Mouse (Mus musculus): Measurements from ENCODE around the gene Tmigd1. TPM values are rescaled to one million over a fixed set of nuclear protein-coding genes. Genes with fewer than 3 reads are reported as not detected.
A peak's percentile ranks its signal among the peaks of the same experiment; 100 is the strongest.
"Not testable (repeated sequence)": the region's sequence is repeated elsewhere in the genome, so short reads cannot be mapped to it uniquely, and the experiment has no call there.

The Tmigd1 gene
- polyA plus RNA-seq, 1 experiment from 2014 or later, result not detected

DNA sequence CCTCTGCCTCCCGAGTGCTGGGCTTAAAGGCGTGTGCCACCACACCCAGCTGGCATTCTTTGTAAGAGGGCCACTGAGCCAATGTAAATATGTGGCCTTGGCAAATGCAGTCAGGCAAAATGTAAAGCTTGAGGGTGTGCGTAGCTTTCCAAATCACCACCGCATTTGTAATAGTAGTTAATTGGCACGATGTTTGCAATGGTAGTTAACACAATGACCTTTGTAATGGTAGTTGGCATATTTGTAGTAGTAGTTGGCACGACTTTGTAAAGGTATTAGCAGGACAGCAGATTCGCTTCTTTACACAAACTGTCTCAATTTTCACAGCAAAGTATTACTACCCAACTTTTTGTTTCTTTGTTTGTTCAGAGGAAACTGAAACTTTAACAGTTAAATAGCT, 6.7 kb downstream of the Tmigd1 start:
- Histone ChIP-seq H3K9me3 (no peaks in the 10 kb centered on the region), H3K27me3 (ENCODE audit: poor library complexity, severe bottlenecking) (no peaks in the 10 kb centered on the region), H3K27ac (no peak overlapping the region), H3K36me3 (replicated peaks) (no peaks in the 10 kb centered on the region), H3K4me1 (peaks cover 17% of the 10 kb centered on the region), H3K4me3 (no peak overlapping the region)
- 91% methylated on average over 7 of the region's 7 CpGs for WGBS
- DNase-seq (ENCODE audit: extremely low spot score, low spot score), result no peak

DNA sequence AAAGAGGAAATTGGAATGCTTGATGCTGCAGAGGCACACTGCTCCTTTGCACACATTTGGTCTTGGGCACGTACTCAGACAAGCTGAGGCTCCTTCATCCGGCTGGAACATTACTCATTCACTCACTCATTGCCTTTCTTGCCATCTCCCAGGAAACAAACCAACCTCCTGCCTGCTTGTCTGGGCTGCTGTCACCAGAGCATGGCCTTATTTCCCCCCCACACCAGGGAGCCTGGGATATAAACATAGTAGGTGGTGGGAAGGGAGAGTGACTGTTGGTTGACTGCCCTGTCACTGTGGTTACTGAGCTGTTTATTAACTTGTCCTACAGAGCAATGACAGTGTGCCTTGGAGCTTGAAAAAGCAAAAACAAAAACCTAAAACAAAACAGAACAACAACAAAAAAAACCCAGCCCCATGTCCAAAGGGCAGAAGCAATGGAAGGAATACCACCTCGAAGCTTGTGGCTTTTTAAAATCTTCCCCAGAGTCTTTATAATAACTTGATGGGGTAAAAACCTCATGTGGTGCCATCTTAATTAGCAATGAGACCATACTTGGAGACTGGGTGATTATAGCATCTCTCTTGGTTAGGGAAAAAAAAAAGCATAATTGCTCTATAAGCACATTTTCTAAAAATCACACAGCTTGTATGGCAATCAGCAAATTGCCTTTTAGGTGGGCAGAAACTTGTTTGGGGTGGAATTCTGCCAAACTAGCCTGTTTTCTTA, 9.5 kb downstream of the Tmigd1 start:
- H3K27me3 ChIP-seq (ENCODE audit: poor library complexity, severe bottlenecking), result no peaks in the 10 kb centered on the region
- no peaks in the 10 kb centered on the region for H3K9me3 ChIP-seq
- no peak for DNase-seq (ENCODE audit: extremely low spot score, low spot score)
- no peaks in the 10 kb centered on the region for H3K36me3 ChIP-seq (replicated peaks)
- H3K27ac ChIP-seq, result no peak overlapping the region
- H3K4me1 ChIP-seq, result peaks cover 25% of the 10 kb centered on the region
- 64% methylated on average over 3 of the region's 3 CpGs for WGBS
- no peak overlapping the region for H3K4me3 ChIP-seq

DNA sequence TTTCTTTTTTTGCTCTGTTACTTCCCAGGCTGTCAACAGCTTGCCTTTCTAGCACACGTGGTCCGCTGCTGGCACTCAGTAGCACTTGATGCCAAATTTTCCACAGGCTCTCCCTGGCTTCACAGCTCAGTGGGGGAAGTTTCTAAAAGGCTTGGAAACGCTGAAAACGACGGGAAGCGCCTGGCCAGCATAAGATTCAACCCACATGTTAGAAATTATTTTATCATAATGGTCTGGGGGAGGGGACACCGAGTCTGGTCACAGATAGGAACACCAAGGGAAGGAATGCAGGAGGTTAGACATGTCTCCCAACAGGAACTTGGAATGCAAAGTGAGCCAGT, 10.1 kb downstream of the Tmigd1 start:
- DNase-seq (ENCODE audit: extremely low spot score, low spot score), result no peak
- WGBS, result 72% methylated on average over 7 of the region's 7 CpGs
- H3K27ac ChIP-seq, result no peak overlapping the region

DNA sequence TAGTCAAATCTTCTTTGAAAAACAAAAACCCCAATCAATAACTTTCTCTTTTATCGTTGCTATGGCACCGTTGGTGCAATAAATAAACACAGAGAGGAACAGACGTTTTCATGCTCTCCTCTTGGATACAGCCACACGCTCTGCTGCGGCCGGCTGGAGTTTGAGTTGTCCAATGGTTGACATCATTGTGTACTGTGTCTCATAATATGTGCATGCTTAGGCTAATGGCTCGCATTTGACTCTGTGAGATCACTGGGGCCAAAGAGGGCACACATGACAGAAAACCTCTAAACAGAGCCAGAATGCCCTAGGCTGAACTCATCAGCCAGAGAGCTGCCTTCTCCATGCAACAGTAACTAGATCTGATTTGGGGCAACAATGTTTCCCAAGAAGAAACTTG, 12.4 kb downstream of the Tmigd1 start:
- WGBS, result 85% methylated on average over 7 of the region's 7 CpGs

More for the DNA sequence above, 10.1 kb downstream of the Tmigd1 start:
- Histone ChIP-seq H3K4me1 (peaks cover 30% of the 10 kb centered on the region), H3K27me3 (ENCODE audit: poor library complexity, severe bottlenecking) (no peaks in the 10 kb centered on the region), H3K36me3 (replicated peaks) (no peaks in the 10 kb centered on the region), H3K4me3 (no peak overlapping the region), H3K9me3 (no peaks in the 10 kb centered on the region)

DNA sequence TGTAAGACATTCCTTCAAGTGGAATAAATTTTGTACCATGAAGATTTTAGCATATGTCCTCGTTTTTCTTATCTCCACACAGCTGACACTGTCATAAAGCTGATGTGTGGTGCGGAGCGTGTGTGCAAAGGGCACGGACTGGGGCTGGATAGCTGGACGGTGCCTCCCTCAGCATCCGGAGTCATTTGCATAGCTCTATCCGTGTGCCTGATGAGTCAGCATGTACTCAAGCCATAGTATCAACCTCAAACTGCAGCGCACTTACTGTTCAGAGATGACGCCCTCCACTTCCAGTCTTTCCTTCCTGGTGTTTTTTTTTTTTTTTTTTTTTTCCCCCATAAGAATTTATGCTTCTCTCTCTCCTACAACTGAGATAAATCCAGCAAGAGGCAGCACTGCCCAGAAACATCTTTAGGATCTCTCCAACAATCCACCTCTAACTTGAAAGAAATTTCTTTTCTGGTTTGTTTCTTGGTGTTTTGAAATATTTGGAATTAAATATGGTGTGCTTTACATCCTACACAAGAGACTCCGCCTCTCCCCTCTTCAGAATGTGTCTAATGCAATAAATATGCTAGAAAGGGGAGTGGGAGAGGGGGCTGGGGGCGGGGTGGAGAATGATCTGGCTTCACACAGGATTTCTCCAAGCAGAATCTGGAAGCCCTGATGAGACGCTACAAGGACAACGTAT, 14.7 kb downstream of the Tmigd1 start:
- no peak overlapping the region for H3K27ac ChIP-seq

More for the DNA sequence above, 12.4 kb downstream of the Tmigd1 start:
- Histone ChIP-seq H3K9me3 (no peaks in the 10 kb centered on the region), H3K27me3 (ENCODE audit: poor library complexity, severe bottlenecking) (no peaks in the 10 kb centered on the region), H3K27ac (no peak overlapping the region), H3K4me1 (peaks cover 37% of the 10 kb centered on the region), H3K36me3 (replicated peaks) (no peaks in the 10 kb centered on the region), H3K4me3 (no peak overlapping the region)
- DNase-seq (ENCODE audit: extremely low spot score, low spot score), result no peak

DNA sequence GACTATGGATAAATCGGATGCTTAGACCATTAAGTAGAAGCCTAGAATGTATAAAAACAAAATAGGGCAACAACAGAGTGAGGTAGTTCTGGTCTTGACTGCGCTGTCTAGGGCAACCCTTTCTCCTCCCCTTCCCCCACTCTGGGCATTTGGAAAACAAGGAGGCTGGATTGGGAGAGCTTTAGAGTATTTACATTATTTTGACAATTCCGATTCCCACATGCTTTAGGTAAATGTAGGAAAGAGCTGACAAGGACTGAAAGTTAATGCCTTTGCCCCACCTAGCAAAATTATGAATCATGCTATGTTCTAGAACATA, 15.2 kb downstream of the Tmigd1 start:
- Histone ChIP-seq H3K36me3 (replicated peaks) (no peaks in the 10 kb centered on the region), H3K27ac (peak overlapping the region; percentile 41; the same call in 1 of the 2 replicates), H3K9me3 (no peaks in the 10 kb centered on the region), H3K4me3 (no peak overlapping the region), H3K27me3 (ENCODE audit: poor library complexity, severe bottlenecking) (no peaks in the 10 kb centered on the region), H3K4me1 (peaks cover 31% of the 10 kb centered on the region)
- WGBS, result 50% methylated on average over 3 of the region's 3 CpGs
- DNase-seq (ENCODE audit: extremely low spot score, low spot score), result no peak

More for the DNA sequence above, 14.7 kb downstream of the Tmigd1 start:
- Histone ChIP-seq H3K4me1 (peaks cover 35% of the 10 kb centered on the region), H3K27me3 (ENCODE audit: poor library complexity, severe bottlenecking) (no peaks in the 10 kb centered on the region), H3K4me3 (no peak overlapping the region), H3K36me3 (replicated peaks) (no peaks in the 10 kb centered on the region), H3K9me3 (no peaks in the 10 kb centered on the region)
- WGBS, result 48% methylated on average over 13 of the region's 13 CpGs
- DNase-seq (ENCODE audit: extremely low spot score, low spot score), result no peak

DNA sequence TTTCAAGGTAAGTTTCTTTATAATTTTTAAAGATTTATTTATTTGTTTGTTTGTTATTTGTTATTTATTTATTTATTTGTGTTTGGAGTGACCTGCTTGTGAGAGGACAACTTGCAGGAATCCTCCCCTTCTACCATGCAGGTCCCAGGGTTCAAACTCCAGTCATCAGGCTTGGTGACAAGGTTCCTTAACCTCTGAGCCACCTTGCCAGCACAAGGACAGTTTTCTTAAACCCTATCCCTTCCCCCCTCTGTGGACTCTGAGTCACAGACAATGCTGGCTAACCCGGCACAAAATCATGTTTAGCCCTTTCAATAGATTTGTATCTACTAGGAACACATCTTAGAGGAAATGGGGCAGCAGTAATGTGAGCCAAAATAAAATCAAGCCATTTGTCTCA, 18.6 kb downstream of the Tmigd1 start:
- no peak for DNase-seq (ENCODE audit: extremely low spot score, low spot score)
- 73% methylated on average over 1 of the region's 1 CpGs for WGBS
- Histone ChIP-seq H3K36me3 (replicated peaks) (no peaks in the 10 kb centered on the region), H3K4me3 (no peak overlapping the region), H3K9me3 (no peaks in the 10 kb centered on the region), H3K27ac (no peak overlapping the region), H3K4me1 (peaks cover 18% of the 10 kb centered on the region), H3K27me3 (ENCODE audit: poor library complexity, severe bottlenecking) (no peaks in the 10 kb centered on the region)

DNA sequence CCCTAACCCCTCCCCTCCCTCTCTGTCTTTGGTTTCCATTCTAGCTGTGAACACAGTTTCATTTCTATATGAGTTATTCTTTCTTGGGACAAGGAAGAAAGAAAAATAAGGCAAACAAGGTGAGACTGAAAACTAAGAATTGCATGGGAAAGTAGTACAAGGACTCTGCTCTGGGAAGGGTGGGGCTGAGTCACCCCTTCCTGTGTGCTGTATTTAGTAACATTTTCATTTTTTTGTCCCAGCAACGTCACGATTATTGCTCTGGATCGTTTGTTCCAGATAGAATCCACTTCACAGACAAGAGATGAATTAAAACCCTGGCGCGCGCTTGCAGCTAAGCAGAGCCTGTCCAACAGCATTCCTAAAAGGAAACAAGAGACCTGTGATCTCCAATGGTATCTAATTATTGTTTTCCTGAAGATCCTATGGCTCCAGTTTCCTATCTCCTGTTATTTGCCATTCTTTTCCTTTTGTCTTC, 22.8 kb downstream of the Tmigd1 start, which contains the start of gene Blmh:
Gene Blmh (plus strand): TSS at position 51 of the 478 bp plus-strand sequence.
- no peak within 1 kb of the TSS for H3K27ac ChIP-seq
- no peaks in the 10 kb centered on the region for H3K27me3 ChIP-seq (ENCODE audit: poor library complexity, severe bottlenecking)
- H3K36me3 ChIP-seq (replicated peaks), result no peaks in the 10 kb centered on the region
- peaks cover 5% of the 10 kb centered on the region; the same call in 1 of the 2 replicates for H3K4me1 ChIP-seq
- 88% methylated on average over 6 of the region's 6 CpGs for WGBS
- H3K4me3 ChIP-seq, result no peak within 1 kb of the TSS
- no peak for DNase-seq (ENCODE audit: extremely low spot score, low spot score)
- no peaks in the 10 kb centered on the region for H3K9me3 ChIP-seq

DNA sequence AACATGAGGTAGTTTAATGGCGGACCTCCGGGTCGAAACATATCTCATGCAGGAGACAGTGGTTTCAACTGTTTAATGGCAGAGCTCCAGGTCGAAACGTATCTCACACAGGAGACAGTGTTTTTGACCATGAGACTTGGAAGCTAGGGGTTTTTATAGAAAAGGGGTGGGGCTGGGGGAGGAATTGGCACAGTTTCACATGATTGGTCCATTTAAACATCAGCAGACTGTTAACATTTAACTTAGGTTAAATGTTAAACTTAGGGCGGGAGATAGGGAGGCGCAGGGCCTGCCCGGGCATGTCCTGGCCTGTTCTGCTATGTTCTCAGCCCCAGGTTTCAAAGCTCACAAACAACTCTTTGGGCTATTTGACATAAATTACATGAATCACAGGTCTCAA, 26.6 kb downstream of the Tmigd1 start:
- H3K36me3 ChIP-seq (replicated peaks); H3K27ac ChIP-seq; H3K4me3 ChIP-seq; H3K4me1 ChIP-seq; DNase-seq (ENCODE audit: extremely low spot score, low spot score); H3K27me3 ChIP-seq (ENCODE audit: poor library complexity, severe bottlenecking): not testable (repeated sequence)
- 93% methylated on average over 8 of the region's 8 CpGs for WGBS
- H3K9me3 ChIP-seq, result peaks cover 11% of the 10 kb centered on the region; the same call in 1 of the 2 replicates

DNA sequence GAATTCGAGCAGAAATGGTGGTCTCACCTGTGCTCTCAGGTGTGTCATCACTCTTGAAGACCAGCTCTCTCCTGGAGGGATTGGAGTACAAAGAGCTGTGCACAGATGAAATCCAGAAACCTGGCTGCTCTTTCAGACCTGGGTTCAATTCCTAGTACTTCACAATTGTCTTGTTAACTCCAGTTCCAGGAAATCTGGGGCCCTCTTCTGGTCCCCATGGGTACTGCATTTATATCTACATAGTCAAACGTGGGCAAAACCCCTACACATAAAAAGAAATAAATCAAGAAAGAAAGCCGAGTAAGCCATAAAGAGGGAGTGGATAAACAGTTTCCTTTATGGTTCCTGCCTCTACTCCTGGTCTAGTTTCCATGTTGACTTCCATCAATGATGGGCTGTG, 31.2 kb downstream of the Tmigd1 start:
- peaks cover 11% of the 10 kb centered on the region; the same call in 1 of the 2 replicates for H3K9me3 ChIP-seq
- H3K27me3 ChIP-seq (ENCODE audit: poor library complexity, severe bottlenecking), result no peaks in the 10 kb centered on the region
- H3K27ac ChIP-seq, result no peak overlapping the region
- no peak overlapping the region for H3K4me3 ChIP-seq
- no peaks in the 10 kb centered on the region for H3K4me1 ChIP-seq
- no peaks in the 10 kb centered on the region for H3K36me3 ChIP-seq (replicated peaks)
- DNase-seq (ENCODE audit: extremely low spot score, low spot score), result no peak
- 69% methylated on average over 3 of the region's 3 CpGs for WGBS

DNA sequence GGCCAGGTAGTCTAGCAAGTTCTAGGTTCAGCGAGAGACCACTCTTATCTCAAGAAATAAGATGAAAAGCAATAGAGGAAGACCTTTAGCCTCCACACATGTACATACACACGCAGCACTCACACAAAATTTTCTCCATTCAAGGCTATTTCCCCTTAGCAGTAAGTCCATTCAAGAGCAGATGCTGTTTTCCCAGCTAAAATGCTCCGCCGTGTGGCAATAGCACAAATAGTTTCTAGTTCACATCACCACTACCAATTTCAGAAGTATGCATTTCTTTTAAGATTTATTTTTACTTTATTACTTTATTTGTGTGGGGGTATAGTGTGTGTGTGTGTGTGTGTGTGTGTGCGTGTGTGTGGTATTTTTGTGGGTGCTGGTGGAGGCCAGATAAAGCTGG, 34.6 kb downstream of the Tmigd1 start:
- Histone ChIP-seq H3K27me3 (ENCODE audit: poor library complexity, severe bottlenecking) (no peaks in the 10 kb centered on the region), H3K4me1 (no peaks in the 10 kb centered on the region), H3K4me3 (no peak overlapping the region), H3K27ac (no peak overlapping the region), H3K9me3 (peaks cover 5% of the 10 kb centered on the region; the same call in 1 of the 2 replicates), H3K36me3 (replicated peaks) (no peaks in the 10 kb centered on the region)
- WGBS, result 82% methylated on average over 5 of the region's 5 CpGs
- DNase-seq (ENCODE audit: extremely low spot score, low spot score), result no peak

DNA sequence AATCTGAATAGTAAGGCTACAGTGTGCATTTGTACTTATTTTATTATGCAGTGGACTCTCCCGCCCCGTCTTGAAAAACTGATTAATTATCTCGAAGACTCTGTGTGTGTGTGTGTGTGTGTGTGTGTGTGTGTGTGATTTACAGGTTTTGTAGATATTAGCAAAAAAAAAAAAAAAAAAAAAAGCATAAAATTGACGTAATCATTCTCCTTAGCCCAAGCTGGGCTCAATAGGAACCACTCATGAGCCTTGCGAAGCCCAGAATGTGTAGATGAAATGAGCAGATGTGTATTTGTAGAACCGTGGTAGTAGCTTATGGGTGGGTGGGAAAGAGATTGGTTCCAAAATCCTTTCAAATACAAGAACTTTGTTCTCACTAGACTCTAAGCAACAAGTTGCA, 42.9 kb downstream of the Tmigd1 start:
- Histone ChIP-seq H3K36me3 (replicated peaks) (peaks cover 18% of the 10 kb centered on the region), H3K27me3 (ENCODE audit: poor library complexity, severe bottlenecking) (no peaks in the 10 kb centered on the region), H3K27ac (peak overlapping the region; percentile 94), H3K4me3 (peak overlapping the region; percentile 93), H3K4me1 (peaks cover 17% of the 10 kb centered on the region), H3K9me3 (no peaks in the 10 kb centered on the region)
- no peak for DNase-seq (ENCODE audit: extremely low spot score, low spot score)
- WGBS, result 73% methylated on average over 6 of the region's 6 CpGs
